Mouse (Mus musculus) hindbrain, embryonic 13.5 days (tissue): ENCODE results near the gene Gm21244. TPM values are rescaled to one million over a fixed set of nuclear protein-coding genes. Genes with fewer than 3 reads are reported as not detected.
"Not testable (repeated sequence)": the region's sequence is repeated elsewhere in the genome, so short reads cannot be mapped to it uniquely, and the experiment has no call there.

Experiments used
- ATAC-seq: fragments of 200-750 bp; cut with Nextera tagmentation; 2 replicates; pipeline ENCODE4 v1.8.0; 2017; ENCODE audit warnings: moderate TSS enrichment; ENCODE audit not compliant: low FRiP score
- H3K27ac ChIP-seq: fragments of 300-500 bp; sonication (generic); 2 replicates; pipeline ENCODE4 v1.5.1; 2015; ENCODE audit warnings: inconsistent platforms, mild to moderate bottlenecking, moderate library complexity
- H3K27me3 ChIP-seq: fragments of 300-500 bp; sonication (generic); 2 replicates; pipeline ENCODE4 v1.6.1; 2015; ENCODE audit warnings: mild to moderate bottlenecking, inconsistent platforms
- H3K36me3 ChIP-seq: fragments of 300-500 bp; sonication (generic); 2 replicates; pipeline ENCODE4 v1.6.1; 2015; ENCODE audit warnings: mild to moderate bottlenecking, inconsistent platforms
- H3K4me1 ChIP-seq: fragments of 300-500 bp; sonication (generic); replicated peaks from 2 replicates; pipeline ENCODE4 v1.6.1; 2015; ENCODE audit warnings: inconsistent platforms
- H3K4me2 ChIP-seq: fragments of 300-500 bp; sonication (generic); 2 replicates; pipeline ENCODE4 v1.6.1; 2015; ENCODE audit warnings: inconsistent platforms, mild to moderate bottlenecking, moderate library complexity
- H3K4me3 ChIP-seq: fragments of 300-500 bp; sonication (generic); 2 replicates; pipeline ENCODE4 v1.5.1; 2015; ENCODE audit warnings: mild to moderate bottlenecking, inconsistent platforms
- H3K9ac ChIP-seq: fragments of 300-500 bp; sonication (generic); 2 replicates; pipeline ENCODE4 v1.6.1; 2015; ENCODE audit warnings: mild to moderate bottlenecking, inconsistent platforms
- H3K9me3 ChIP-seq: fragments of 300-500 bp; sonication (generic); 2 replicates; pipeline ENCODE4 v1.6.1; 2016; ENCODE audit warnings: inconsistent platforms
- WGBS: fragments of 180-500 bp; shearing (Covaris S2); methylation state at CpG from one replicate; pipeline ENCODE4 v1.1.7; 2015; 5-methylcytosine and 5-hydroxymethylcytosine counted together
- polyA plus RNA-seq: library from polyadenylated mRNA; unstranded; fragments of >200 nt; fragmentation: Nextera tagmentation; extraction: Ambion mirVana; gene quantifications from 2 replicates; pipeline ENCODE4 v1.2.1, GENCODE M21; 2015

Gene Gm21244
- not detected in 2 replicates for polyA plus RNA-seq

GRCm38 (mm10) chrY:7169193-7169592, at the start of gene Gm21244:
TSS of gene Gm21244 (minus strand) at chrY:7169293.
- not testable (repeated sequence) for H3K4me2 ChIP-seq, H3K27ac ChIP-seq, H3K36me3 ChIP-seq, H3K9me3 ChIP-seq, H3K27me3 ChIP-seq, ATAC-seq, H3K9ac ChIP-seq, H3K4me1 ChIP-seq, H3K4me3 ChIP-seq
- no CpG with 5 or more reads among the region's 3 CpGs for WGBS

Other genes with a start within 250 kb of the Gm21244 start
- gene Gm28998, start 84.5 kb upstream of the Gm21244 start, polyA plus RNA-seq = not detected in 2 replicates
- gene Gm21788, start 235.7 kb upstream of the Gm21244 start, polyA plus RNA-seq = not detected in 2 replicates